Mouse (Mus musculus) limb, embryonic 12.5 days (tissue): ENCODE data around the gene Hemgn. TPM values are rescaled to one million over a fixed set of nuclear protein-coding genes. Genes with fewer than 3 reads are reported as not detected.

ENCODE experiments used
- polyA plus RNA-seq: library from polyadenylated mRNA; unstranded; fragments of >200 nt; fragmentation: Nextera tagmentation; extraction: Ambion mirVana; gene quantifications from 2 replicates; pipeline ENCODE4 v1.2.1, GENCODE M21; 2016

The Hemgn gene
- polyA plus RNA-seq, 1 experiment from 2014 or later: 2.6 TPM

Other genes starting within 250 kb of the Hemgn start
- gene Xpa, start 217.2 kb downstream of the Hemgn start, polyA plus RNA-seq: 28.9 and 31.1 TPM in 2 replicates
- gene Foxe1, start 69.9 kb downstream of the Hemgn start, polyA plus RNA-seq: not detected in 2 replicates
- 8.8 and 9.0 TPM in 2 replicates for gene Trmo, start 24.1 kb downstream of the Hemgn start, polyA plus RNA-seq
- gene Anp32b, start 37.4 kb upstream of the Hemgn start, polyA plus RNA-seq: 362 and 372 TPM in 2 replicates
- 91.0 and 91.7 TPM in 2 replicates for gene Nans, start 75.7 kb upstream of the Hemgn start, polyA plus RNA-seq
- 0.43 and 1.3 TPM in 2 replicates for gene Trim14, start 122.6 kb upstream of the Hemgn start, polyA plus RNA-seq
- gene Coro2a, start 188.7 kb upstream of the Hemgn start, polyA plus RNA-seq: 2.2 and 2.5 TPM in 2 replicates
- gene Tbc1d2, start 236.7 kb upstream of the Hemgn start, polyA plus RNA-seq: 1.9 and 2.1 TPM in 2 replicates